Mouse (Mus musculus) ES-Bruce4 (cell line): ENCODE measurements around the gene Cd44.

ENCODE experiments used
- CTCF ChIP-seq: IDR thresholded peaks from one replicate; pipeline ENCODE4 v1.8.1; 2011; ENCODE audit warnings: low read depth, low read length
- EP300 ChIP-seq: IDR thresholded peaks from 2 replicates; pipeline ENCODE4 v1.6.1; 2011; ENCODE audit warnings: low read depth, low read length; ENCODE audit not compliant: insufficient read depth
- POLR2A ChIP-seq: IDR thresholded peaks from one replicate; pipeline ENCODE4 v1.8.1; 2011; ENCODE audit warnings: low read length; ENCODE audit not compliant: insufficient read depth

GRCm38 (mm10) chr2:102933142-102933541 is 31.7 kb upstream of the Cd44 start:
- no peak for TF ChIP-seq POLR2A
- no peak for TF ChIP-seq CTCF
- TF ChIP-seq EP300: no peak
